Mouse (Mus musculus): Measurements from ENCODE around the gene Zfp518b. TPM values are rescaled to one million over a fixed set of nuclear protein-coding genes. Genes with fewer than 3 reads are reported as not detected.
A peak's percentile ranks its signal among the peaks of the same experiment; 100 is the strongest.

Zfp518b gene
- polyA plus RNA-seq, 1 experiment from 2014 or later, result 40.6 TPM

- no peaks in the 10 kb centered on the region for H3K4me1 ChIP-seq (ENCODE audit: control insufficient read depth, insufficient read depth, low read length)
- H3K4me2 ChIP-seq (ENCODE audit: low read depth, low read length), result no peak overlapping the region
- no peaks in the 10 kb centered on the region for H3K9me3 ChIP-seq (replicated peaks; ENCODE audit: control insufficient read depth, low read length)
- H3K9ac ChIP-seq (replicated peaks; ENCODE audit: low read length), result no peak overlapping the region
- H3K27me3 ChIP-seq (ENCODE audit: control insufficient read depth, insufficient read depth, low read length), result no peaks in the 10 kb centered on the region
- H3K27ac ChIP-seq (replicated peaks; ENCODE audit: low read depth, low read length), result no peak overlapping the region
- H3K4me3 ChIP-seq (ENCODE audit: low read depth, low read length), result no peak overlapping the region
- ATAC-seq (replicated peaks; ENCODE audit: insufficient number of reproducible peaks, low FRiP score, low TSS enrichment, low read depth), result no peak
- no peaks in the 10 kb centered on the region for H3K36me3 ChIP-seq (replicated peaks; ENCODE audit: control insufficient read depth, insufficient read depth, low read depth, low read length)
- 30% methylated on average over 8 of the region's 8 CpGs for WGBS
- peak; percentile 77 for DNase-seq (ENCODE audit: low spot score)
Measured at GRCm38 (mm10) chr5:38696616-38697375, 12.2 kb upstream of the Zfp518b start.

- H3K4me3 ChIP-seq (ENCODE audit: low read depth, low read length), result no peak overlapping the region
- H3K4me2 ChIP-seq (ENCODE audit: low read depth, low read length), result no peak overlapping the region
- ATAC-seq (replicated peaks; ENCODE audit: insufficient number of reproducible peaks, low FRiP score, low TSS enrichment, low read depth) (no peak), DNase-seq (ENCODE audit: low spot score) (no peak)
- H3K9me3 ChIP-seq (replicated peaks; ENCODE audit: control insufficient read depth, low read length), result no peaks in the 10 kb centered on the region
- H3K36me3 ChIP-seq (replicated peaks; ENCODE audit: control insufficient read depth, insufficient read depth, low read depth, low read length), result no peaks in the 10 kb centered on the region
- no peak overlapping the region for H3K27ac ChIP-seq (replicated peaks; ENCODE audit: low read depth, low read length)
- WGBS, result 87% methylated on average over 6 of the region's 6 CpGs
- H3K27me3 ChIP-seq (ENCODE audit: control insufficient read depth, insufficient read depth, low read length), result no peaks in the 10 kb centered on the region
- no peak overlapping the region for H3K9ac ChIP-seq (replicated peaks; ENCODE audit: low read length)
- no peaks in the 10 kb centered on the region for H3K4me1 ChIP-seq (ENCODE audit: control insufficient read depth, insufficient read depth, low read length)
Measured at GRCm38 (mm10) chr5:38692859-38693258, 8.2 kb upstream of the Zfp518b start.

DNA sequence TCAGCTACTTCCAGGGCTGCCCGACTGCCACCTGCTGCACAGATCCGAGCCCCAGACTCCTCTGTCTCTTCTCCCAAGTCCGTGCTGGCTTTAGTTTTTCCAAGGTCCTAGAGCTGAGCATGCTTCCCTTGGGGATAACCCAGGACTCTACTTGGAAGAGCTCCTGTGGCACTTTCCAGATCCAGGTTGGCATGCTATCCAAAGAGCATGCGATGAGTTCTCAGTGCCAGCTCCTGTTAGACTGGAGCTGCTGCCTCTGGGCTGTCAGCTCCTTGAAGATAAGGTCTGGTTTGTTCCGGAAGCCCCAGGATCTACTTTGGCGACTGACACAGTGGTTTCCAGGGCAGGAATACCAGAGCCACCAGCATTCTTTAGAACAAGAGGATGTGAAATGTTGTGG is 4.6 kb upstream of the Zfp518b start:
- Histone ChIP-seq H3K4me3 (ENCODE audit: low read depth, low read length) (no peak overlapping the region), H3K9me3 (replicated peaks; ENCODE audit: control insufficient read depth, low read length) (no peaks in the 10 kb centered on the region), H3K27ac (replicated peaks; ENCODE audit: low read depth, low read length) (no peak overlapping the region), H3K9ac (replicated peaks; ENCODE audit: low read length) (no peak overlapping the region), H3K36me3 (replicated peaks; ENCODE audit: control insufficient read depth, insufficient read depth, low read depth, low read length) (no peaks in the 10 kb centered on the region), H3K4me1 (ENCODE audit: control insufficient read depth, insufficient read depth, low read length) (no peaks in the 10 kb centered on the region), H3K4me2 (ENCODE audit: low read depth, low read length) (no peak overlapping the region), H3K27me3 (ENCODE audit: control insufficient read depth, insufficient read depth, low read length) (no peaks in the 10 kb centered on the region)
- DNase-seq (ENCODE audit: low spot score) (no peak), ATAC-seq (replicated peaks; ENCODE audit: insufficient number of reproducible peaks, low FRiP score, low TSS enrichment, low read depth) (no peak)
- 88% methylated on average over 6 of the region's 6 CpGs for WGBS

- Histone ChIP-seq H3K4me2 (ENCODE audit: low read depth, low read length) (no peak overlapping the region), H3K27ac (replicated peaks; ENCODE audit: low read depth, low read length) (no peak overlapping the region), H3K9me3 (replicated peaks; ENCODE audit: control insufficient read depth, low read length) (no peaks in the 10 kb centered on the region), H3K4me3 (ENCODE audit: low read depth, low read length) (no peak overlapping the region), H3K36me3 (replicated peaks; ENCODE audit: control insufficient read depth, insufficient read depth, low read depth, low read length) (no peaks in the 10 kb centered on the region; the same call in 1 of the 2 replicates), H3K4me1 (ENCODE audit: control insufficient read depth, insufficient read depth, low read length) (peaks cover 3% of the 10 kb centered on the region; the same call in 1 of the 2 replicates), H3K27me3 (ENCODE audit: control insufficient read depth, insufficient read depth, low read length) (no peaks in the 10 kb centered on the region), H3K9ac (replicated peaks; ENCODE audit: low read length) (no peak overlapping the region)
- 85% methylated on average over 1 of the region's 1 CpGs for WGBS
- ATAC-seq (replicated peaks; ENCODE audit: insufficient number of reproducible peaks, low FRiP score, low TSS enrichment, low read depth) (no peak), DNase-seq (ENCODE audit: low spot score) (no peak)
Measured at GRCm38 (mm10) chr5:38687694-38688093, 3.1 kb upstream of the Zfp518b start.

DNA sequence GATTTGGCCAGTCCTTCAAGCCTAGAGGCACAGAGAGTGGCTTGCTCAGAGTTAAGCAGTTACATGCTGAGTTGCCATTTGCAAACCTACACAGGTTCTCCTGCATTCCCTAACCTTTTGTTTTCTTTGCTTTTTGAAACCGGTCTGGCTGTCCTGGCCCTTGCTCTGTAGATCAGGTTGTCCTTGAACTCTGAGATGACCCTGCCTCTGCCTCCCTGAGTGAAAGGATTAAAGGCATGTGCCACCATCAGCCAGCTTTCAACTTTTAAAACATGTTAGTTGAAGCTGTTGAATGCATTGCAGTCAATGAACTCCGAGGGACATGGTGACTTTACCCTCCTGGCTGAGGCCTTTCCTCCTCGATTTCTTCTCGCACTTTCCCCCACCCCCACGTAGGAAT is 25.8 kb downstream of the Zfp518b start:
- DNase-seq (ENCODE audit: low spot score) (no peak), ATAC-seq (replicated peaks; ENCODE audit: insufficient number of reproducible peaks, low FRiP score, low TSS enrichment, low read depth) (no peak)
- no peak overlapping the region for H3K9ac ChIP-seq (replicated peaks; ENCODE audit: low read length)
- no peak overlapping the region for H3K4me3 ChIP-seq (ENCODE audit: low read depth, low read length)
- H3K27ac ChIP-seq (replicated peaks; ENCODE audit: low read depth, low read length), result no peak overlapping the region
- H3K4me2 ChIP-seq (ENCODE audit: low read depth, low read length), result no peak overlapping the region
- H3K4me1 ChIP-seq (ENCODE audit: control insufficient read depth, insufficient read depth, low read length), result no peaks in the 10 kb centered on the region
- H3K27me3 ChIP-seq (ENCODE audit: control insufficient read depth, insufficient read depth, low read length), result no peaks in the 10 kb centered on the region
- no peaks in the 10 kb centered on the region for H3K9me3 ChIP-seq (replicated peaks; ENCODE audit: control insufficient read depth, low read length)
- H3K36me3 ChIP-seq (replicated peaks; ENCODE audit: control insufficient read depth, insufficient read depth, low read depth, low read length), result no peaks in the 10 kb centered on the region
- WGBS, result 92% methylated on average over 5 of the region's 5 CpGs

DNA sequence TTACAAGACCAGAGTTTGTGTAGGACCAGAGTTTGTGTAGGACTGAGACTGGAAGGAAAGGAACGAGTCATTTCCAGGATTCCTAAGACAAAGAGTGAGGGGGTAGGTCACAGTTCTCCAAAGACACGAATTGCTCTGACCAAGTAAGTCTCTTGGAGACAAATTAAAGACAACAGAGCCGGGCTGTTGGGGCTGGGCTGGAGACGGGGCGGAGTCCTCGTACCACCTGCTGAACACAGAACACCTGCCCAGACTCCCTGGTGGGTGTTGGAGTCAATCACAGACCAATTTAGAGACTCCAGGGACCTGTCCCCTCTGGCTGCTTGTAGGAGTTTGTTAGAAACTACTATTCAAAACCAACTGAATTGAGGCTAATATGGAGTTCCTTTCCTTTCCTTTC is 28.4 kb downstream of the Zfp518b start:
- ATAC-seq (replicated peaks; ENCODE audit: insufficient number of reproducible peaks, low FRiP score, low TSS enrichment, low read depth) (no peak), DNase-seq (ENCODE audit: low spot score) (no peak)
- Histone ChIP-seq H3K4me2 (ENCODE audit: low read depth, low read length) (no peak overlapping the region), H3K27ac (replicated peaks; ENCODE audit: low read depth, low read length) (no peak overlapping the region), H3K36me3 (replicated peaks; ENCODE audit: control insufficient read depth, insufficient read depth, low read depth, low read length) (no peaks in the 10 kb centered on the region), H3K9me3 (replicated peaks; ENCODE audit: control insufficient read depth, low read length) (no peaks in the 10 kb centered on the region), H3K27me3 (ENCODE audit: control insufficient read depth, insufficient read depth, low read length) (no peaks in the 10 kb centered on the region), H3K4me1 (ENCODE audit: control insufficient read depth, insufficient read depth, low read length) (no peaks in the 10 kb centered on the region), H3K9ac (replicated peaks; ENCODE audit: low read length) (no peak overlapping the region), H3K4me3 (ENCODE audit: low read depth, low read length) (no peak overlapping the region)
- 60% methylated on average over 6 of the region's 6 CpGs for WGBS

- no peaks in the 10 kb centered on the region for H3K9me3 ChIP-seq (replicated peaks; ENCODE audit: control insufficient read depth, low read length)
- no peak for ATAC-seq (replicated peaks; ENCODE audit: insufficient number of reproducible peaks, low FRiP score, low TSS enrichment, low read depth)
- DNase-seq (ENCODE audit: low spot score), result no peak
- 76% methylated on average over 12 of the region's 12 CpGs for WGBS
- H3K4me2 ChIP-seq (ENCODE audit: low read depth, low read length), result no peak overlapping the region
- no peaks in the 10 kb centered on the region for H3K27me3 ChIP-seq (ENCODE audit: control insufficient read depth, insufficient read depth, low read length)
- no peak overlapping the region for H3K27ac ChIP-seq (replicated peaks; ENCODE audit: low read depth, low read length)
- H3K4me1 ChIP-seq (ENCODE audit: control insufficient read depth, insufficient read depth, low read length), result no peaks in the 10 kb centered on the region
- no peak overlapping the region for H3K9ac ChIP-seq (replicated peaks; ENCODE audit: low read length)
- H3K4me3 ChIP-seq (ENCODE audit: low read depth, low read length), result no peak overlapping the region
- no peaks in the 10 kb centered on the region for H3K36me3 ChIP-seq (replicated peaks; ENCODE audit: control insufficient read depth, insufficient read depth, low read depth, low read length)
Measured at GRCm38 (mm10) chr5:38655421-38655928, 29.2 kb downstream of the Zfp518b start.

- H3K27ac ChIP-seq (replicated peaks; ENCODE audit: low read depth, low read length), result no peak overlapping the region
- H3K9me3 ChIP-seq (replicated peaks; ENCODE audit: control insufficient read depth, low read length), result no peaks in the 10 kb centered on the region
- no peaks in the 10 kb centered on the region for H3K36me3 ChIP-seq (replicated peaks; ENCODE audit: control insufficient read depth, insufficient read depth, low read depth, low read length)
- no peaks in the 10 kb centered on the region for H3K4me1 ChIP-seq (ENCODE audit: control insufficient read depth, insufficient read depth, low read length)
- 40% methylated on average over 1 of the region's 1 CpGs for WGBS
- no peak overlapping the region for H3K4me3 ChIP-seq (ENCODE audit: low read depth, low read length)
- H3K4me2 ChIP-seq (ENCODE audit: low read depth, low read length), result no peak overlapping the region
- no peak overlapping the region for H3K9ac ChIP-seq (replicated peaks; ENCODE audit: low read length)
- no peaks in the 10 kb centered on the region for H3K27me3 ChIP-seq (ENCODE audit: control insufficient read depth, insufficient read depth, low read length)
- ATAC-seq (replicated peaks; ENCODE audit: insufficient number of reproducible peaks, low FRiP score, low TSS enrichment, low read depth), result no peak
- no peak for DNase-seq (ENCODE audit: low spot score)
Measured at GRCm38 (mm10) chr5:38654571-38654970, 30.1 kb downstream of the Zfp518b start.

Data from embryonic facial prominence, embryonic 11.5 days (tissue).